Mouse (Mus musculus) cortical plate, adult 2 months (tissue): Measurements from ENCODE around the gene Grm1.

Source experiments
- CTCF ChIP-seq: fragments of 200-500 bp; IDR thresholded peaks from 2 replicates; pipeline ENCODE4 v1.5.1; 2011; ENCODE audit warnings: mild to moderate bottlenecking, control low read depth, low read length; ENCODE audit not compliant: insufficient read depth; ENCODE audit errors: extremely low read depth
- POLR2A ChIP-seq: fragments of 200-500 bp; IDR thresholded peaks from 2 replicates; pipeline ENCODE4 v1.6.1; 2011; ENCODE audit warnings: mild to moderate bottlenecking, low read length, control low read depth; ENCODE audit not compliant: insufficient read depth; ENCODE audit errors: extremely low read depth

DNA sequence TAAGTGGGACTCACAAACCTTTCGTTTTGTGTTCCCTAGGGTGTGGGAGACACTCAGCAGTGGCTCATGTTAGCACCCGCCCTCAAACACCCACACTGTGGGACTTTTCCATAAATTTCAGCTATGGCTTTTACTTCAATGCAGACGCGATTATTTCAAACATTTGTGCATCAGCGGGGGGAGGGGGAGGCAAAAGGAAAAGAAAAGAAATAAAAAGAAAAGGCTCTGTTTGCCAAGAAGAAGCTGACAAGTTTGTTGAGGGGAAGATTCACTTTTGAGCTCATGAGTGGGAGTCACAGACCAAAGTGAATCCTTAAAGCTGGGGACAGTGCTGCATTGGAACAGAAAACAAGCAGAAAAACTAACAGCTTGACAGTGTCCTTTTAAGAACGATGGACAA is 384.7 kb downstream of the Grm1 start:
- TF ChIP-seq CTCF: no peak
- no peak for TF ChIP-seq POLR2A
